Mouse (Mus musculus) spleen, adult 2 months (tissue): ENCODE results near the gene Gosr1.
"Not testable (repeated sequence)": the region's sequence is repeated elsewhere in the genome, so short reads cannot be mapped to it uniquely, and the experiment has no call there.

ENCODE experiments used
- CTCF ChIP-seq: fragments of 200-500 bp; IDR thresholded peaks from 2 replicates; pipeline ENCODE4 v1.5.1; 2011; ENCODE audit warnings: mild to moderate bottlenecking, inconsistent platforms; ENCODE audit not compliant: insufficient read depth, insufficient read length, insufficient replicate concordance; ENCODE audit errors: extremely low read depth
- POLR2A ChIP-seq: fragments of 200-500 bp; IDR thresholded peaks from 2 replicates; pipeline ENCODE4 v1.6.1; 2011; ENCODE audit warnings: low read depth, low read length, inconsistent platforms

DNA sequence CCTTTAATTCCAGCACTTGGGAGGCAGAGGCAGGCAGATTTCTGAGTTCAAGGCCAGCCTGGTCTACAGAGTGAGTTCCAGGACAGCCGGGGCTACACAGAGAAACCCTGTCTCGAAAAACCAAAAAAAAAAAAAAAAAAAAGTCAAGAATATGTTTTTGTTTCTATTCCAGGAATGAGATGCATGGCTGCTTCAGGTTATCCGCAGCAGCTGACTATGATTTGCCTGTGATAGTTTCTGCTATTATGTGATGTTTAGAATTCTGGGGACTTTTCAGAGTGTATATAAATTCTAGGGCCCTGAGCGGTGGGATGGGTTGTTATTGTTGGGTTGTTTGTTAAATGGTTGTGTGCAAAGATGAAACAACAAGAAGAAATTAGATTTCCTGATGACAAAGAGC, 41.7 kb upstream of the Gosr1 start:
- not testable (repeated sequence) for TF ChIP-seq POLR2A, CTCF
